Mouse (Mus musculus): Measurements from ENCODE around the gene Hapln4.

The Hapln4 gene

DNA sequence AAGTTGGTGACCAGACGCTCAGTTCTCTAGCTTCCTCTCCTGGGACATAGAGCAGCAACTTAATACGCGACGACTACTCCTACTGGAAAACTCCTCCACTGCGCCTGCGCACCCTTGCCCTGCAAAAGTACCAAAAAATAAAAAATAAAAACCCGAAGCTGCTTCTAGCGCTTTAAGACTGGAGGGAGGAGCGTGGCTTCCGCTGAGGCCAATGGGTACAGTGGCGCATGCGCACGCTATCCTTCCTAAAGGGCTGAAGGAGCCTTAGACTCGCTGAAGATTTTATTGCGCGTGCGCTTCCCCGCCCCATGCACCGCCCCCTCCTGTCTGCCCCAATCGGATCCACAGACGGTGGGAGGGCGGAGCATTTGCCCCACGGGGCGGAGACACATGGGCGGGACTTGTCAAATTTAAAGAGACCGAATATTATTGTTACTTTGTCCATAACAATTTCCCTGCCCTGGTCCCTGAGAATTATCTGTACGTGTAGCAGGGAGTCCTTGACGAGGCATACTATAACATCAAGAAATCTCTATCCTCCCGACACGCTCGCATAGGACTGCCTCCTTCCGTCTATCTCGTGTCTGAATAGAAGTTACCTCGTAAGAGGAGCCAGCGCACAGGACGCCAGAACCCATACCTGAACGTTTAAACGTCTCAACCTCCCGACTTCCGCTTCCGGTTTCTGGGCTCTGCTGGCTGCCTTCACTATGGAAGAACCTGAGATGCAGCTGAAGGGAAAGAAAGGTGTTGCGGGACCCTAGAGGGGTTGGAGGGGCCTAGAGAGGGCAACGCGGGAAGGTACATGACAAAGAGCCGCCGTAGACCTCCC lies 56.0 kb downstream of the Hapln4 start, which contains the start of the genes Rfxank, Borcs8 and Mef2b:
Gene Rfxank (minus strand): TSS at position 129 of the 832 bp plus-strand sequence.
Gene Borcs8 (plus strand): TSS at position 474 of the 832 bp plus-strand sequence.
Gene Mef2b (plus strand): TSS at position 686 of the 832 bp plus-strand sequence.
- peak; percentile 100 for DNase-seq

GRCm38 (mm10) chr8:70139981-70140380 lies 56.7 kb downstream of the Hapln4 start:
- peak; percentile 21 for DNase-seq

Data from lung, postnatal 36 days (tissue).